Mouse (Mus musculus): ENCODE measurements around the gene Pdgfc.

GRCm38 (mm10) chr3:81022845-81023244, 13.4 kb upstream of the Pdgfc start:
- TF ChIP-seq POLR2A (IDR thresholded peaks at IDR 0.05; ENCODE audit: insufficient read length, low read depth) (no peak), TCF12 (IDR thresholded peaks at IDR 0.05; ENCODE audit: insufficient read depth, poor library complexity, severe bottlenecking) (no peak), MAX (IDR thresholded peaks at IDR 0.05; ENCODE audit: low read depth) (no peak)

Measured in myocyte (in vitro differentiated cells).